Mouse (Mus musculus) lung, postnatal 0 days (tissue): ENCODE measurements around the gene Rundc3b. TPM values are rescaled to one million over a fixed set of nuclear protein-coding genes. Genes with fewer than 3 reads are reported as not detected.

Experiments
- ATAC-seq: fragments of 200-750 bp; cut with Nextera tagmentation; 2 replicates; pipeline ENCODE4 v1.8.0; 2017; ENCODE audit warnings: moderate library complexity
- DNase-seq: peaks from one replicate; pipeline ENCODE4 v3.0.0-alpha.2; 2016; ENCODE audit warnings: low spot score
- H3K27ac ChIP-seq: fragments of 300-500 bp; sonication (generic); 2 replicates; pipeline ENCODE4 v1.5.1; 2014; ENCODE audit warnings: antibody characterized with exemption, mild to moderate bottlenecking, low read length, mixed read lengths
- H3K27me3 ChIP-seq: fragments of 300-500 bp; sonication (generic); replicated peaks from 2 replicates; pipeline ENCODE4 v1.6.1; 2014; ENCODE audit warnings: low read length, mixed read lengths; ENCODE audit not compliant: insufficient read depth
- H3K36me3 ChIP-seq: fragments of 300-500 bp; sonication (generic); 2 replicates; pipeline ENCODE4 v1.6.1; 2014; ENCODE audit warnings: low read length, mixed read lengths; ENCODE audit not compliant: insufficient read depth
- H3K4me1 ChIP-seq: fragments of 300-500 bp; sonication (generic); 2 replicates; pipeline ENCODE4 v1.6.1; 2014; ENCODE audit warnings: antibody characterized with exemption, low read depth, low read length, mixed read lengths; ENCODE audit not compliant: insufficient read depth
- H3K4me2 ChIP-seq: fragments of 300-500 bp; sonication (generic); replicated peaks from 2 replicates; pipeline ENCODE4 v1.6.1; 2014; ENCODE audit warnings: low read depth, mild to moderate bottlenecking, low read length, moderate library complexity, mixed read lengths
- H3K4me3 ChIP-seq: fragments of 300-500 bp; sonication (generic); 2 replicates; pipeline ENCODE4 v1.5.1; 2014; ENCODE audit warnings: low read depth, low read length
- H3K9ac ChIP-seq: fragments of 300-500 bp; sonication (generic); replicated peaks from 2 replicates; pipeline ENCODE4 v1.6.1; 2014; ENCODE audit warnings: low read depth, mild to moderate bottlenecking
- H3K9me3 ChIP-seq: fragments of 300-500 bp; sonication (generic); 2 replicates; pipeline ENCODE4 v1.6.1; 2016; ENCODE audit warnings: low read length, mixed read lengths
- CTCF ChIP-seq: IDR thresholded peaks from 2 replicates; pipeline ENCODE4 v1.5.1; 2016; ENCODE audit warnings: antibody characterized with exemption, mild to moderate bottlenecking
- EP300 ChIP-seq: IDR thresholded peaks from 2 replicates; pipeline ENCODE4 v1.6.1; 2016; ENCODE audit warnings: antibody characterized with exemption, mild to moderate bottlenecking, control low read depth
- WGBS: fragments of 180-500 bp; shearing (Covaris S2); extraction: QIAGEN DNeasy Blood & Tissue Kit; methylation state at CpG from one replicate; pipeline ENCODE4 v1.1.7; 2014; 5-methylcytosine and 5-hydroxymethylcytosine counted together
- polyA plus RNA-seq: library from polyadenylated mRNA; unstranded; fragments of >200 nt; fragmentation: Nextera tagmentation; extraction: Ambion mirVana; gene quantifications from 2 replicates; pipeline ENCODE4 v1.2.1, GENCODE M21; 2015

The Rundc3b gene
- polyA plus RNA-seq, 1 experiment from 2014 or later = 0.58 TPM

- Histone ChIP-seq H3K9ac (no peak overlapping the region), H3K9me3 (no peaks in the 10 kb centered on the region), H3K27me3 (no peaks in the 10 kb centered on the region), H3K4me1 (no peaks in the 10 kb centered on the region), H3K36me3 (no peaks in the 10 kb centered on the region), H3K27ac (no peak overlapping the region), H3K4me2 (no peak overlapping the region), H3K4me3 (no peak overlapping the region)
- 22% methylated on average over 3 of the region's 3 CpGs for WGBS
- ATAC-seq (peak; percentile 56), DNase-seq (peak; percentile 53)
- TF ChIP-seq CTCF (no peak), EP300 (0 out of 2 replicates have a peak, but pooled peaks have one; percentile 30)
Observed at GRCm38 (mm10) chr5:8566867-8567266, 55.9 kb downstream of the Rundc3b start.

DNA sequence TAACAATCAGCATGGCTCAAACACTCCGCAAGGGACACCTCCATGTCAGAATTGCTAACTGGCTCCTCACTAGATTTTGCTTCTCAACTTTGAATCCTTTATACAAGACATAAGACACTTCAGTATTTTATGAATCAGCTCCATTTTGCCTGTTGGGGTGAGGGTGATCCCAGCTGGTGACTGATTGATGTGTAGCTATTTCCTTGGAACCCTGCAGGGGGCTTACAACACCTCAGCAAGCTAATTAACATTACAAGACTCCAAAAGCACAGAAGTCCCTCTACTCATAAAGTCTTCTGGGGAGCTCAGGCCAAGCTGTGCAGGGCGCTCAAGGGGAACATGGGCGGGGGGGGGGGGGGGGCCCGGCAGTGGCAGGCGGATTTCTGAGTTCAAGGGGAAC is 78.2 kb downstream of the Rundc3b start:
- Histone ChIP-seq H3K4me3 (no peak overlapping the region), H3K9ac (no peak overlapping the region), H3K4me1 (no peaks in the 10 kb centered on the region), H3K9me3 (no peaks in the 10 kb centered on the region), H3K27ac (no peak overlapping the region), H3K4me2 (no peak overlapping the region), H3K36me3 (no peaks in the 10 kb centered on the region), H3K27me3 (no peaks in the 10 kb centered on the region)
- ATAC-seq = no peak
- TF ChIP-seq EP300 (no peak), CTCF (no peak)
- DNase-seq = no peak
- WGBS = 78% methylated on average over 2 of the region's 5 CpGs

- TF ChIP-seq CTCF = no peak
- TF ChIP-seq EP300 = no peak
- Histone ChIP-seq H3K4me3 (no peak overlapping the region), H3K4me1 (no peaks in the 10 kb centered on the region), H3K9ac (no peak overlapping the region), H3K27ac (no peak overlapping the region), H3K4me2 (no peak overlapping the region), H3K9me3 (no peaks in the 10 kb centered on the region), H3K27me3 (no peaks in the 10 kb centered on the region), H3K36me3 (no peaks in the 10 kb centered on the region)
- ATAC-seq (no peak), DNase-seq (no peak)
- 55% methylated on average over 3 of the region's 3 CpGs for WGBS
Observed at GRCm38 (mm10) chr5:8542631-8543207, 80.0 kb downstream of the Rundc3b start.

GRCm38 (mm10) chr5:8541120-8542117 is 81.3 kb downstream of the Rundc3b start:
- Histone ChIP-seq H3K27ac (no peak overlapping the region), H3K36me3 (no peaks in the 10 kb centered on the region), H3K27me3 (no peaks in the 10 kb centered on the region), H3K4me3 (no peak overlapping the region), H3K4me2 (no peak overlapping the region), H3K9ac (no peak overlapping the region), H3K4me1 (no peaks in the 10 kb centered on the region), H3K9me3 (no peaks in the 10 kb centered on the region)
- ATAC-seq (peak; percentile 47; the same call in 1 of the 2 replicates), DNase-seq (peak; percentile 5)
- no peak for TF ChIP-seq CTCF
- no peak for TF ChIP-seq EP300
- WGBS = 68% methylated on average over 7 of the region's 7 CpGs

GRCm38 (mm10) chr5:8519006-8519405 is 103.7 kb downstream of the Rundc3b start:
- TF ChIP-seq EP300 = no peak
- TF ChIP-seq CTCF = no peak
- H3K4me3 ChIP-seq = no peak overlapping the region
- no peaks in the 10 kb centered on the region for H3K36me3 ChIP-seq
- DNase-seq = no peak
- no peak overlapping the region for H3K9ac ChIP-seq
- H3K9me3 ChIP-seq = no peaks in the 10 kb centered on the region
- ATAC-seq = no peak
- 45% methylated on average over 3 of the region's 3 CpGs for WGBS
- no peaks in the 10 kb centered on the region for H3K4me1 ChIP-seq
- H3K27me3 ChIP-seq = no peaks in the 10 kb centered on the region
- H3K27ac ChIP-seq = no peak overlapping the region
- no peak overlapping the region for H3K4me2 ChIP-seq

GRCm38 (mm10) chr5:8491778-8492177 is 131.0 kb downstream of the Rundc3b start:
- 58% methylated on average over 4 of the region's 4 CpGs for WGBS
- no peak overlapping the region for H3K4me2 ChIP-seq
- no peak overlapping the region for H3K27ac ChIP-seq
- TF ChIP-seq EP300 (no peak), CTCF (no peak)
- no peak overlapping the region for H3K4me3 ChIP-seq
- H3K9me3 ChIP-seq = no peaks in the 10 kb centered on the region
- H3K4me1 ChIP-seq = no peaks in the 10 kb centered on the region
- H3K36me3 ChIP-seq = no peaks in the 10 kb centered on the region
- no peak for DNase-seq
- no peak for ATAC-seq
- no peaks in the 10 kb centered on the region for H3K27me3 ChIP-seq
- H3K9ac ChIP-seq = no peak overlapping the region
